Mouse (Mus musculus): ENCODE data around the gene 4921517D22Rik. TPM values are rescaled to one million over a fixed set of nuclear protein-coding genes. Genes with fewer than 3 reads are reported as not detected.
"Not testable (repeated sequence)": the region's sequence is repeated elsewhere in the genome, so short reads cannot be mapped to it uniquely, and the experiment has no call there.

4921517D22Rik gene
- polyA plus RNA-seq, 1 experiment from 2014 or later = not detected

DNA sequence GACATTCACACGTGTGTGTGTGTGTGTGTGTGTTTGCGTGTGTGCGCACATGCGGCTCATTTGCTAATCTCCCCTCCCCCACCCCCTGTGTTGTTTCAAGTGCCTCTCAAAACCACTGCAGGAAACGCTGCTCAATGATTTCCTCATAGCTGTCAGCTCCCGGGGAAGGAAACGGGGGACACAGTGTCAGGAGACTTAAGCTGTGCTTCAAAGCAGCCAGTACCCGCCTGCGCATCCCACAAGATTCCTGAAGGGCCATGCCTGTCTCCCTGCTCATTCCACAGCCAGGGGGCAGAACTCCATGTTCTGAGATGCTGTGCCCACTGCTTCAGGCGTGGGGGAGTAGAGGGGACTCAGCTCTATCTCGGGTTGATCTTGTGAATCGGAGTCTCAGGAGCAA lies 10.7 kb upstream of the 4921517D22Rik start:
- Histone ChIP-seq H3K9ac (ENCODE audit: low read depth, low read length) (no peak overlapping the region), H3K4me2 (no peak overlapping the region; the same call in 1 of the 2 replicates), H3K27me3 (ENCODE audit: control insufficient read depth, insufficient read depth, low read length) (no peaks in the 10 kb centered on the region; the same call in 1 of the 2 replicates), H3K4me1 (ENCODE audit: control insufficient read depth, insufficient read depth, low read length) (peaks cover 7% of the 10 kb centered on the region), H3K9me3 (replicated peaks; ENCODE audit: control insufficient read depth, low read length) (no peaks in the 10 kb centered on the region), H3K36me3 (ENCODE audit: control insufficient read depth, insufficient read depth, low read length) (no peaks in the 10 kb centered on the region), H3K27ac (ENCODE audit: low read depth, low read length) (no peak overlapping the region), H3K4me3 (ENCODE audit: low read depth, low read length) (no peak overlapping the region)
- ATAC-seq (replicated peaks; ENCODE audit: insufficient number of reproducible peaks, low FRiP score, low TSS enrichment) = no peak; the same call in 1 of the 2 replicates
- 33% methylated on average over 12 of the region's 12 CpGs for WGBS (ENCODE audit: insufficient replicate concordance)

DNA sequence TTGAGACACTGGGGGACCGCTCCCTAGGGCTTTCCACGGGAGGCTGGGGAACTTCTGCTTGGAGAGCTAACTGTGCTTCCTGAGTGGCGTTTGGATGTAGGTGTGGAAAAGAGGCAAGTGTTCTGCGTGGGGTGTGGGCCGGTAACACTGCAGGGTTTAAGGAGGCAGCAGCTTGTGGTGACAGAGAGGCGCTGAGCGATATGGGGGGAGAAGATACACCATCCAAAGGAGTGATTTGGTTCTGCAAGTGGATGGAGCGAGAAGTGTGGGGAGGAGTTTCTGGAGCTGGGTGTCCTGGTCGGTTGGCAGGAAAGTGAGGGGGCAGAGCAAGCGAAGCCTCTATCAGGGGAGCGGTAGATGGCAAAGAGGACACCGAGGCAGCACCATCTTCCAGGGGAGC lies 9.6 kb upstream of the 4921517D22Rik start:
- no peak for ATAC-seq (replicated peaks; ENCODE audit: insufficient number of reproducible peaks, low FRiP score, low TSS enrichment)
- H3K4me1 ChIP-seq (ENCODE audit: control insufficient read depth, insufficient read depth, low read length) = peaks cover 7% of the 10 kb centered on the region
- H3K27ac ChIP-seq (ENCODE audit: low read depth, low read length) = no peak overlapping the region
- WGBS (ENCODE audit: insufficient replicate concordance) = 71% methylated on average over 12 of the region's 12 CpGs
- H3K36me3 ChIP-seq (ENCODE audit: control insufficient read depth, insufficient read depth, low read length) = no peaks in the 10 kb centered on the region
- H3K4me3 ChIP-seq (ENCODE audit: low read depth, low read length) = no peak overlapping the region
- no peaks in the 10 kb centered on the region; the same call in 1 of the 2 replicates for H3K27me3 ChIP-seq (ENCODE audit: control insufficient read depth, insufficient read depth, low read length)
- no peak overlapping the region for H3K4me2 ChIP-seq
- H3K9me3 ChIP-seq (replicated peaks; ENCODE audit: control insufficient read depth, low read length) = no peaks in the 10 kb centered on the region
- H3K9ac ChIP-seq (ENCODE audit: low read depth, low read length) = no peak overlapping the region

GRCm38 (mm10) chr13:59700137-59700536 lies 6.2 kb upstream of the 4921517D22Rik start:
- H3K9me3 ChIP-seq (replicated peaks; ENCODE audit: control insufficient read depth, low read length); H3K9ac ChIP-seq (ENCODE audit: low read depth, low read length); H3K27me3 ChIP-seq (ENCODE audit: control insufficient read depth, insufficient read depth, low read length); ATAC-seq (replicated peaks; ENCODE audit: insufficient number of reproducible peaks, low FRiP score, low TSS enrichment); H3K4me2 ChIP-seq; H3K4me1 ChIP-seq (ENCODE audit: control insufficient read depth, insufficient read depth, low read length); H3K36me3 ChIP-seq (ENCODE audit: control insufficient read depth, insufficient read depth, low read length); H3K27ac ChIP-seq (ENCODE audit: low read depth, low read length); H3K4me3 ChIP-seq (ENCODE audit: low read depth, low read length): not testable (repeated sequence)
- WGBS (ENCODE audit: insufficient replicate concordance) = 42% methylated on average over 1 of the region's 1 CpGs

- 89% methylated on average over 8 of the region's 8 CpGs for WGBS (ENCODE audit: insufficient replicate concordance)
- no peak overlapping the region for H3K9ac ChIP-seq (ENCODE audit: low read depth, low read length)
- H3K4me3 ChIP-seq (ENCODE audit: low read depth, low read length) = no peak overlapping the region
- no peaks in the 10 kb centered on the region; the same call in 1 of the 2 replicates for H3K27me3 ChIP-seq (ENCODE audit: control insufficient read depth, insufficient read depth, low read length)
- H3K27ac ChIP-seq (ENCODE audit: low read depth, low read length) = no peak overlapping the region
- no peak for ATAC-seq (replicated peaks; ENCODE audit: insufficient number of reproducible peaks, low FRiP score, low TSS enrichment)
- no peaks in the 10 kb centered on the region for H3K9me3 ChIP-seq (replicated peaks; ENCODE audit: control insufficient read depth, low read length)
- no peak overlapping the region for H3K4me2 ChIP-seq
- no peaks in the 10 kb centered on the region for H3K36me3 ChIP-seq (ENCODE audit: control insufficient read depth, insufficient read depth, low read length)
- H3K4me1 ChIP-seq (ENCODE audit: control insufficient read depth, insufficient read depth, low read length) = no peaks in the 10 kb centered on the region
These were observed 5.2 kb upstream of the 4921517D22Rik start for GRCm38 (mm10) chr13:59699131-59699530.

- no peak overlapping the region for H3K9ac ChIP-seq (ENCODE audit: low read depth, low read length)
- ATAC-seq (replicated peaks; ENCODE audit: insufficient number of reproducible peaks, low FRiP score, low TSS enrichment) = no peak
- H3K4me1 ChIP-seq (ENCODE audit: control insufficient read depth, insufficient read depth, low read length) = no peaks in the 10 kb centered on the region
- H3K4me2 ChIP-seq = no peak overlapping the region
- H3K36me3 ChIP-seq (ENCODE audit: control insufficient read depth, insufficient read depth, low read length) = no peaks in the 10 kb centered on the region
- H3K4me3 ChIP-seq (ENCODE audit: low read depth, low read length) = no peak overlapping the region
- no peaks in the 10 kb centered on the region for H3K9me3 ChIP-seq (replicated peaks; ENCODE audit: control insufficient read depth, low read length)
- H3K27ac ChIP-seq (ENCODE audit: low read depth, low read length) = no peak overlapping the region
- H3K27me3 ChIP-seq (ENCODE audit: control insufficient read depth, insufficient read depth, low read length) = no peaks in the 10 kb centered on the region
- 85% methylated on average over 7 of the region's 7 CpGs for WGBS (ENCODE audit: insufficient replicate concordance)
These were observed 1.9 kb upstream of the 4921517D22Rik start for GRCm38 (mm10) chr13:59695781-59696180.

GRCm38 (mm10) chr13:59691478-59691877 lies 2.4 kb downstream of the 4921517D22Rik start:
- no peak overlapping the region for H3K4me3 ChIP-seq (ENCODE audit: low read depth, low read length)

DNA sequence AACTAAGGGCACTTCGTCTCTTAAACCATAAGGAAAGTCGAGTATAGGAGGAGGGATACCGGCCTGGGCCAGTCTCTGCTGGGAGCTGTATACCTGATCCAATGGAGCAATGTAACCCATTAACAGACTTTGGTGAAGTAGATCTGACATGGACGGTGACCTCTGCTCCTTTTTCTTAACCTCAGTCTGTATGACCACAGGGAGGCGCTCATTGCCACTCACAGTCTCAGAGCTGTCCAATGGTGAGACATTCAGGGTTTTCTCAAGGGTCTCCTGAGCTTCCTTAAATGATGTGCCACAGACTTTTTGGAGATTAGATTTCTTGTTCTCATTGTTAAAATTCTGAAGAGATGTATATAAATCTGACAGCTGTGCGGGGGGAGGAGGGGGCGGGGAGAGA lies 3.3 kb downstream of the 4921517D22Rik start:
- no peaks in the 10 kb centered on the region for H3K4me1 ChIP-seq (ENCODE audit: control insufficient read depth, insufficient read depth, low read length)
- no peak overlapping the region for H3K4me3 ChIP-seq (ENCODE audit: low read depth, low read length)
- no peaks in the 10 kb centered on the region for H3K9me3 ChIP-seq (replicated peaks; ENCODE audit: control insufficient read depth, low read length)
- H3K9ac ChIP-seq (ENCODE audit: low read depth, low read length) = no peak overlapping the region
- no peaks in the 10 kb centered on the region for H3K36me3 ChIP-seq (ENCODE audit: control insufficient read depth, insufficient read depth, low read length)
- no peak overlapping the region for H3K4me2 ChIP-seq
- no peak for ATAC-seq (replicated peaks; ENCODE audit: insufficient number of reproducible peaks, low FRiP score, low TSS enrichment)
- WGBS (ENCODE audit: insufficient replicate concordance) = 82% methylated on average over 7 of the region's 7 CpGs
- H3K27me3 ChIP-seq (ENCODE audit: control insufficient read depth, insufficient read depth, low read length) = no peaks in the 10 kb centered on the region
- H3K27ac ChIP-seq (ENCODE audit: low read depth, low read length) = no peak overlapping the region

More at GRCm38 (mm10) chr13:59691478-59691877, 2.4 kb downstream of the 4921517D22Rik start:
- H3K4me1 ChIP-seq (ENCODE audit: control insufficient read depth, insufficient read depth, low read length) = no peaks in the 10 kb centered on the region
- no peak overlapping the region for H3K4me2 ChIP-seq
- no peaks in the 10 kb centered on the region for H3K36me3 ChIP-seq (ENCODE audit: control insufficient read depth, insufficient read depth, low read length)
- no peaks in the 10 kb centered on the region for H3K9me3 ChIP-seq (replicated peaks; ENCODE audit: control insufficient read depth, low read length)
- ATAC-seq (replicated peaks; ENCODE audit: insufficient number of reproducible peaks, low FRiP score, low TSS enrichment) = no peak
- H3K27me3 ChIP-seq (ENCODE audit: control insufficient read depth, insufficient read depth, low read length) = no peaks in the 10 kb centered on the region
- 80% methylated on average over 10 of the region's 10 CpGs for WGBS (ENCODE audit: insufficient replicate concordance)
- H3K9ac ChIP-seq (ENCODE audit: low read depth, low read length) = no peak overlapping the region
- no peak overlapping the region for H3K27ac ChIP-seq (ENCODE audit: low read depth, low read length)

DNA sequence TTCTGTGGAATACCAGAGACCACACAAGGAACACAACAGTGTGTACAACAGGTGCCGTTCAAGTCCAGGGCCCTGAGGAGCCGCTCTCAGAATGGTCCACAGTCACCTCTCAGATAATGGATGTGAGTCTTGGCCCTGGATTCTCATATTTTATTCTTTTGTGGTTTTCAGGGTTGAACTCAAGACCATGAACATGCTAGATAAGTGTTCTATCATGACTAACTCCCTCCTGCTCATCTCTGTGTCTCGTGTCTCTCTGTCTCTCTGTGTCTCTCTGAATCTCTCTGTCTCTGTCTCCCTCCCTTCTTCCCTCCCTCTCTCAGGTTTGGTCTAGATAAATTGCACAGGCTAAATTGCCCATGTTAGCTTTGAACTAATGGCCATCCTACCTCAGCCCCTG lies 4.1 kb downstream of the 4921517D22Rik start:
- ATAC-seq (replicated peaks; ENCODE audit: insufficient number of reproducible peaks, low FRiP score, low TSS enrichment) = no peak
- no peaks in the 10 kb centered on the region for H3K9me3 ChIP-seq (replicated peaks; ENCODE audit: control insufficient read depth, low read length)
- H3K4me1 ChIP-seq (ENCODE audit: control insufficient read depth, insufficient read depth, low read length) = no peaks in the 10 kb centered on the region
- H3K27me3 ChIP-seq (ENCODE audit: control insufficient read depth, insufficient read depth, low read length) = no peaks in the 10 kb centered on the region
- H3K4me3 ChIP-seq (ENCODE audit: low read depth, low read length) = no peak overlapping the region
- H3K4me2 ChIP-seq = no peak overlapping the region
- 90% methylated on average over 3 of the region's 3 CpGs for WGBS (ENCODE audit: insufficient replicate concordance)
- H3K36me3 ChIP-seq (ENCODE audit: control insufficient read depth, insufficient read depth, low read length) = no peaks in the 10 kb centered on the region
- H3K27ac ChIP-seq (ENCODE audit: low read depth, low read length) = no peak overlapping the region
- no peak overlapping the region for H3K9ac ChIP-seq (ENCODE audit: low read depth, low read length)

- no peaks in the 10 kb centered on the region for H3K4me1 ChIP-seq (ENCODE audit: control insufficient read depth, insufficient read depth, low read length)
- H3K4me2 ChIP-seq = no peak overlapping the region
- no peak overlapping the region for H3K27ac ChIP-seq (ENCODE audit: low read depth, low read length)
- no peak for ATAC-seq (replicated peaks; ENCODE audit: insufficient number of reproducible peaks, low FRiP score, low TSS enrichment)
- H3K36me3 ChIP-seq (ENCODE audit: control insufficient read depth, insufficient read depth, low read length) = no peaks in the 10 kb centered on the region
- no peak overlapping the region for H3K9ac ChIP-seq (ENCODE audit: low read depth, low read length)
- H3K27me3 ChIP-seq (ENCODE audit: control insufficient read depth, insufficient read depth, low read length) = no peaks in the 10 kb centered on the region
- no peaks in the 10 kb centered on the region for H3K9me3 ChIP-seq (replicated peaks; ENCODE audit: control insufficient read depth, low read length)
- H3K4me3 ChIP-seq (ENCODE audit: low read depth, low read length) = no peak overlapping the region
- 72% methylated on average over 9 of the region's 9 CpGs for WGBS (ENCODE audit: insufficient replicate concordance)
These were observed 4.6 kb downstream of the 4921517D22Rik start for GRCm38 (mm10) chr13:59689313-59689712.
